Mouse (Mus musculus) E14TG2a.4 (cell line): Measurements from ENCODE around the gene Rprml.
A peak's percentile ranks its signal among the peaks of the same experiment; 100 is the strongest.
"Not testable (repeated sequence)": the region's sequence is repeated elsewhere in the genome, so short reads cannot be mapped to it uniquely, and the experiment has no call there.

ENCODE experiments used
- H3K27me3 ChIP-seq: 2 replicates; pipeline ENCODE4 v1.6.1; 2014; ENCODE audit warnings: low read length, control low read depth; ENCODE audit not compliant: insufficient read depth
- H3K36me3 ChIP-seq: 2 replicates; pipeline ENCODE4 v1.6.1; 2014; ENCODE audit warnings: low read length, control low read depth; ENCODE audit not compliant: insufficient read depth
- H3K4me1 ChIP-seq: replicated peaks from 2 replicates; pipeline ENCODE4 v1.6.1; 2014; ENCODE audit warnings: low read depth, low read length, control low read depth
- H3K4me3 ChIP-seq: replicated peaks from 2 replicates; pipeline ENCODE4 v1.5.1; 2014; ENCODE audit warnings: mild to moderate bottlenecking, low read length
- H3K9me3 ChIP-seq: 2 replicates; pipeline ENCODE4 v1.6.1; 2014; ENCODE audit warnings: low read length, control low read depth
- CTCF ChIP-seq: conservative IDR thresholded peaks from 2 replicates; pipeline ENCODE4 v1.5.1; 2014; ENCODE audit warnings: low read length
- NANOG ChIP-seq: IDR thresholded peaks from 2 replicates; pipeline ENCODE4 v1.6.1; 2014; ENCODE audit warnings: borderline replicate concordance, low read length, mixed read lengths
- POU5F1 ChIP-seq: IDR thresholded peaks from 2 replicates; pipeline ENCODE4 v1.6.1; 2014; ENCODE audit warnings: low read length, borderline replicate concordance

Rprml gene

GRCm38 (mm10) chr11:103675556-103675955 is 26.2 kb downstream of the Rprml start:
- TF ChIP-seq NANOG = no peak
- TF ChIP-seq CTCF = peak; percentile 95
- Histone ChIP-seq H3K36me3 (peaks cover 49% of the 10 kb centered on the region), H3K4me1 (no peaks in the 10 kb centered on the region), H3K4me3 (no peak overlapping the region), H3K9me3 (no peaks in the 10 kb centered on the region), H3K27me3 (no peaks in the 10 kb centered on the region)

- not testable (repeated sequence) for H3K4me1 ChIP-seq, H3K9me3 ChIP-seq, H3K27me3 ChIP-seq, H3K4me3 ChIP-seq
- H3K36me3 ChIP-seq = peaks cover 64% of the 10 kb centered on the region
- peak; percentile 51 for TF ChIP-seq CTCF
These were observed 27.7 kb downstream of the Rprml start for GRCm38 (mm10) chr11:103677042-103677441.

- Histone ChIP-seq H3K4me1 (peaks cover 16% of the 10 kb centered on the region), H3K9me3 (no peaks in the 10 kb centered on the region), H3K4me3 (no peak overlapping the region), H3K27me3 (no peaks in the 10 kb centered on the region), H3K36me3 (peaks cover 99% of the 10 kb centered on the region)
- TF ChIP-seq CTCF = no peak
- no peak for TF ChIP-seq NANOG
- TF ChIP-seq POU5F1 = no peak
These were observed 34.4 kb downstream of the Rprml start for GRCm38 (mm10) chr11:103683667-103684334.

- peaks cover 31% of the 10 kb centered on the region for H3K4me1 ChIP-seq
- H3K4me3 ChIP-seq = no peak overlapping the region
- H3K9me3 ChIP-seq = no peaks in the 10 kb centered on the region
- no peak for TF ChIP-seq NANOG
- TF ChIP-seq POU5F1 = no peak
- TF ChIP-seq CTCF = no peak
- no peaks in the 10 kb centered on the region for H3K27me3 ChIP-seq
- peaks cover 96% of the 10 kb centered on the region for H3K36me3 ChIP-seq
These were observed 35.9 kb downstream of the Rprml start for GRCm38 (mm10) chr11:103685261-103685736.

GRCm38 (mm10) chr11:103686706-103687105 is 37.3 kb downstream of the Rprml start:
- Histone ChIP-seq H3K4me3 (no peak overlapping the region), H3K27me3 (no peaks in the 10 kb centered on the region), H3K9me3 (no peaks in the 10 kb centered on the region), H3K4me1 (peaks cover 38% of the 10 kb centered on the region), H3K36me3 (peaks cover 86% of the 10 kb centered on the region)
- TF ChIP-seq NANOG = no peak
- TF ChIP-seq CTCF = no peak
- TF ChIP-seq POU5F1 = no peak

- Histone ChIP-seq H3K4me3 (no peak overlapping the region), H3K4me1 (peaks cover 37% of the 10 kb centered on the region), H3K27me3 (no peaks in the 10 kb centered on the region), H3K36me3 (peaks cover 72% of the 10 kb centered on the region), H3K9me3 (no peaks in the 10 kb centered on the region)
- TF ChIP-seq NANOG (no peak), CTCF (no peak), POU5F1 (no peak)
These were observed 39.1 kb downstream of the Rprml start for GRCm38 (mm10) chr11:103688271-103688979.

- H3K36me3 ChIP-seq = peaks cover 69% of the 10 kb centered on the region
These were observed 39.6 kb downstream of the Rprml start for GRCm38 (mm10) chr11:103688980-103689378.

GRCm38 (mm10) chr11:103691036-103691435 is 41.7 kb downstream of the Rprml start:
- Histone ChIP-seq H3K36me3 (peaks cover 67% of the 10 kb centered on the region), H3K9me3 (no peaks in the 10 kb centered on the region), H3K27me3 (no peaks in the 10 kb centered on the region), H3K4me1 (peaks cover 37% of the 10 kb centered on the region), H3K4me3 (no peak overlapping the region)
- TF ChIP-seq POU5F1 (no peak), CTCF (no peak), NANOG (no peak)

More at GRCm38 (mm10) chr11:103688980-103689378, 39.6 kb downstream of the Rprml start:
- TF ChIP-seq POU5F1 (no peak), CTCF (no peak), NANOG (no peak)
- Histone ChIP-seq H3K4me3 (no peak overlapping the region), H3K9me3 (no peaks in the 10 kb centered on the region), H3K27me3 (no peaks in the 10 kb centered on the region), H3K4me1 (peaks cover 31% of the 10 kb centered on the region)
